Mouse (Mus musculus) midbrain, embryonic 15.5 days (tissue): ENCODE measurements at regions not wholly inside any gene's neighbourhood (a gene's known extent, or its start where the extent isn't known, plus 50 kb on each side); places are given as distances from the start of the nearest gene placed in this dataset.

Source experiments
- ATAC-seq: fragments of 200-750 bp; cut with Nextera tagmentation; replicated peaks from 2 replicates; pipeline ENCODE4 v1.8.0; 2017; ENCODE audit warnings: moderate TSS enrichment
- H3K27ac ChIP-seq: fragments of 300-500 bp; sonication (generic); 2 replicates; pipeline ENCODE4 v1.5.1; 2015; ENCODE audit warnings: mild to moderate bottlenecking, inconsistent platforms
- H3K27me3 ChIP-seq: fragments of 300-500 bp; sonication (generic); replicated peaks from 2 replicates; pipeline ENCODE4 v1.6.1; 2015; ENCODE audit warnings: inconsistent platforms
- H3K36me3 ChIP-seq: fragments of 300-500 bp; sonication (generic); replicated peaks from 2 replicates; pipeline ENCODE4 v1.6.1; 2015; ENCODE audit warnings: inconsistent platforms
- H3K4me1 ChIP-seq: fragments of 300-500 bp; sonication (generic); 2 replicates; pipeline ENCODE4 v1.6.1; 2015; ENCODE audit warnings: inconsistent platforms
- H3K4me2 ChIP-seq: fragments of 300-500 bp; sonication (generic); 2 replicates; pipeline ENCODE4 v1.6.1; 2015; ENCODE audit warnings: inconsistent platforms, mild to moderate bottlenecking, moderate library complexity
- H3K4me3 ChIP-seq: fragments of 300-500 bp; sonication (generic); 2 replicates; pipeline ENCODE4 v1.5.1; 2015; ENCODE audit warnings: mild to moderate bottlenecking, inconsistent platforms
- H3K9ac ChIP-seq: fragments of 300-500 bp; sonication (generic); 2 replicates; pipeline ENCODE4 v1.6.1; 2015; ENCODE audit warnings: mild to moderate bottlenecking, inconsistent platforms
- H3K9me3 ChIP-seq: fragments of 300-500 bp; sonication (generic); 2 replicates; pipeline ENCODE4 v1.6.1; 2016; ENCODE audit warnings: inconsistent platforms
- WGBS: fragments of 180-500 bp; shearing (Covaris S2); methylation state at CpG from one replicate; pipeline ENCODE4 v1.1.7; 2015; ENCODE audit warnings: mixed read lengths; 5-methylcytosine and 5-hydroxymethylcytosine counted together

GRCm38 (mm10) chr3:151891336-151891735, 53.9 kb upstream of the Ptgfr start:
- Histone ChIP-seq H3K9ac (no peak overlapping the region), H3K27me3 (no peaks in the 10 kb centered on the region), H3K9me3 (no peaks in the 10 kb centered on the region), H3K4me3 (no peak overlapping the region), H3K4me1 (peaks cover 4% of the 10 kb centered on the region), H3K27ac (no peak overlapping the region), H3K36me3 (no peaks in the 10 kb centered on the region), H3K4me2 (no peak overlapping the region)
- 60% methylated on average over 3 of the region's 3 CpGs for whole genome bisulfite sequencing
- no peak for ATAC-seq

GRCm38 (mm10) chr3:151889738-151890137, 52.3 kb upstream of the Ptgfr start:
- no peak overlapping the region for H3K9ac ChIP-seq
- H3K27me3 ChIP-seq: no peaks in the 10 kb centered on the region
- H3K4me1 ChIP-seq: peaks cover 4% of the 10 kb centered on the region
- H3K4me2 ChIP-seq: no peak overlapping the region
- no peaks in the 10 kb centered on the region for H3K36me3 ChIP-seq
- no peak for ATAC-seq
- H3K9me3 ChIP-seq: no peaks in the 10 kb centered on the region
- H3K4me3 ChIP-seq: no peak overlapping the region
- no peak overlapping the region for H3K27ac ChIP-seq
- 80% methylated on average over 8 of the region's 8 CpGs for WGBS
